Mouse (Mus musculus): Measurements from ENCODE around the gene Asic2.

- peak; percentile 12; the same call in 1 of the 2 replicates for TF ChIP-seq CTCF (IDR thresholded peaks at IDR 0.05; ENCODE audit: borderline replicate concordance, extremely low read depth, insufficient read depth, insufficient read length)
- no peak for TF ChIP-seq POLR2A (IDR thresholded peaks at IDR 0.05; ENCODE audit: borderline replicate concordance, extremely low read depth, insufficient read depth, insufficient read length, poor library complexity, severe bottlenecking)
Measured at GRCm38 (mm10) chr11:81845686-81846036, 122.6 kb downstream of the Asic2 start.

Data from brain, embryonic 14.5 days (tissue).